Comparison of ENCODE assay signal across 13 mouse cellular contexts in the genomic region with DNA sequence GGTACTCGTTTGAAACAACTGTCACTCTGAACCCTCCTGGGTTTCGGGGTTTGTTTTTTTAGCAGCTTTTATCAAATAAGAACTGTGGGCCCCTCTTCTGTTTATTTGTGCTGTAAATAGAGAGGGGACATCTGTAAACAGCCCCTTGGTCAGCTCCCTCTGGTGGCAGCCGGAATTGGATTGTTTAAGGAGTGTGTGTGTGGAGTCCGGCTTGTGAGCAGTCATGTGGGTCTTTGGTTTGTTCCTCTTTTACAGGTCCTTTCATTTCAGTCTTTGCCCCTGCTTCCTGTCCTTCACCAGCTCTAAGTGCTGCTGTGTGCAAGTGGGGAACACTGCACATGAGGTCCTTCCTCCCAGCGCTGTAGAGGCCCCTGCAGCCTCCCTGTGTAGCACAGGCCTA. TPM values are rescaled to one million over a fixed set of nuclear protein-coding genes. Genes with fewer than 3 reads are reported as not detected.
DNase-seq lines count a peak whose midpoint lies in the region; ATAC-seq lines count a peak whose summit lies in the region.
"Had no signal": no experiment of that assay in that cellular context is flagged by ENCODE, and none has a peak within 500 bp of the region (broad histone marks: within the 10 kb centered on the region; RNA-seq: fewer than 3 reads in every experiment).

No protein-coding gene starts in this region.

- 56% methylated on average over 5 of the region's 5 CpGs for WGBS in limb, embryonic 13.5 days
- WGBS in limb, embryonic 10.5 days: 57% methylated on average over 5 of the region's 5 CpGs
- 48% methylated on average over 5 of the region's 5 CpGs for WGBS in liver, embryonic 11.5 days

- H3K9ac ChIP-seq in limb, embryonic 13.5 days: no peak overlapping the region
- H3K9ac ChIP-seq in liver, embryonic 11.5 days (ENCODE audit: low read depth, low read length): no peak overlapping the region
- H3K9ac ChIP-seq: heart, embryonic 15.5 days had no signal

- no peaks in the 10 kb centered on the region for H3K4me1 ChIP-seq in limb, embryonic 13.5 days
- H3K4me1 ChIP-seq in limb, embryonic 10.5 days: 0 out of 2 replicates have a peak, but pooled peaks cover 3% of the 10 kb centered on the region
- peaks cover 3% of the 10 kb centered on the region for H3K4me1 ChIP-seq in liver, embryonic 11.5 days (replicated peaks; ENCODE audit: control insufficient read depth, insufficient read depth, low read length)

- intact Hi-C loops in gastrocnemius, postnatal 14 days (cut with DNase I; ENCODE audit: low total_unique reads): loop anchor here (10.0 kb wide), 1 partner anchor 125 kb away; a partner anchor contains a TSS

- no peak for ATAC-seq in limb, embryonic 13.5 days (ENCODE audit: low FRiP score, low read depth)
- ATAC-seq in liver, embryonic 11.5 days (replicated peaks; ENCODE audit: low FRiP score): no peak

- H3K4me3 ChIP-seq in limb, embryonic 13.5 days: no peak overlapping the region
- H3K4me3 ChIP-seq in limb, embryonic 10.5 days: no peak overlapping the region
- no peak overlapping the region for H3K4me3 ChIP-seq in liver, embryonic 11.5 days (ENCODE audit: low read depth, low read length)
- H3K4me3 ChIP-seq: heart, embryonic 15.5 days had no signal

- H3K27ac ChIP-seq in limb, embryonic 13.5 days: peak overlapping the region; percentile 33; the same call in 1 of the 2 replicates
- H3K27ac ChIP-seq in limb, embryonic 10.5 days: no peak overlapping the region
- H3K27ac ChIP-seq in liver, embryonic 11.5 days (ENCODE audit: low read depth, low read length): peak overlapping the region; percentile 40
- H3K27ac ChIP-seq: heart, embryonic 15.5 days had no signal

- DNase-seq in gastrocnemius, postnatal 14 days: peak; percentile 13
- DNase-seq in gastrocnemius, postnatal 10 days: no peak
- DNase-seq in limb, embryonic 10.5 days (ENCODE audit: low spot score): no peak
- no peak for DNase-seq in liver, embryonic 11.5 days (ENCODE audit: low spot score)
- DNase-seq in spleen, postnatal 4 days (ENCODE audit: low spot score in 2 of 2): peak; percentile 45 to 73
- DNase-seq in urinary bladder, postnatal 14 days (ENCODE audit: low spot score): no peak
- DNase-seq in thymus, postnatal 4 days: no peak
- DNase-seq: cerebellum, postnatal 14 days; kidney, postnatal 25 days; right cerebral cortex, adult 18-20 months had no signal

- H3K4me2 ChIP-seq in limb, embryonic 13.5 days (replicated peaks): no peak overlapping the region
- no peak overlapping the region for H3K4me2 ChIP-seq in liver, embryonic 11.5 days
- H3K4me2 ChIP-seq: heart, embryonic 15.5 days had no signal

- no peaks in the 10 kb centered on the region for H3K27me3 ChIP-seq in limb, embryonic 13.5 days
- no peaks in the 10 kb centered on the region for H3K27me3 ChIP-seq in limb, embryonic 10.5 days (ENCODE audit: low read depth, poor library complexity, severe bottlenecking)
- H3K27me3 ChIP-seq in liver, embryonic 11.5 days (replicated peaks; ENCODE audit: control insufficient read depth, insufficient read depth, low read length): no peaks in the 10 kb centered on the region
- H3K27me3 ChIP-seq: heart, embryonic 15.5 days had no signal

- no peaks in the 10 kb centered on the region for H3K9me3 ChIP-seq in limb, embryonic 13.5 days
- no peaks in the 10 kb centered on the region for H3K9me3 ChIP-seq in limb, embryonic 10.5 days (replicated peaks)
- H3K9me3 ChIP-seq in liver, embryonic 11.5 days (ENCODE audit: control insufficient read depth, low read length): no peaks in the 10 kb centered on the region
- H3K9me3 ChIP-seq: heart, embryonic 15.5 days had no signal

- peaks cover 60% of the 10 kb centered on the region for H3K36me3 ChIP-seq in limb, embryonic 13.5 days
- peaks cover 62% of the 10 kb centered on the region for H3K36me3 ChIP-seq in limb, embryonic 10.5 days
- peaks cover 9% of the 10 kb centered on the region for H3K36me3 ChIP-seq in liver, embryonic 11.5 days (ENCODE audit: control insufficient read depth, insufficient read depth, low read length)

RNA-seq across cellular contexts. Expression of a gene that starts 12.1 kb away (rescaled TPM):
- not detected for total RNA-seq in gastrocnemius, postnatal 14 days (2021)
- not detected for total RNA-seq in gastrocnemius, postnatal 10 days (2021)
- polyA plus RNA-seq in limb, embryonic 13.5 days (2015; fragmentation: Nextera tagmentation; extraction: Ambion mirVana): not detected in 2 replicates
- 0.26 TPM in 1 of 2 replicates, not detected in the other for polyA plus RNA-seq in limb, embryonic 10.5 days (2016; fragmentation: Nextera tagmentation; extraction: Ambion mirVana)
- 0.77 and 0.88 TPM in 2 replicates for polyA plus RNA-seq in liver, embryonic 11.5 days (2014; fragmentation: Nextera tagmentation; extraction: Ambion mirVana)
- total RNA-seq: megakaryocyte-erythroid progenitor cell, adult 5-6 weeks had no signal
- polyA plus RNA-seq: heart, embryonic 15.5 days had no signal

RNA-seq across cellular contexts. Expression of a gene that starts 19.7 kb away (rescaled TPM):
- not detected for total RNA-seq in gastrocnemius, postnatal 14 days (2021)
- not detected for total RNA-seq in gastrocnemius, postnatal 10 days (2021)
- polyA plus RNA-seq in limb, embryonic 13.5 days (2015; fragmentation: Nextera tagmentation; extraction: Ambion mirVana): 0.55 and 0.98 TPM in 2 replicates
- polyA plus RNA-seq in limb, embryonic 10.5 days (2016; fragmentation: Nextera tagmentation; extraction: Ambion mirVana): 0.68 TPM in 1 of 2 replicates, not detected in the other
- polyA plus RNA-seq in liver, embryonic 11.5 days (2014; fragmentation: Nextera tagmentation; extraction: Ambion mirVana): 1.1 TPM in 1 of 2 replicates, not detected in the other
- total RNA-seq: megakaryocyte-erythroid progenitor cell, adult 5-6 weeks had no signal
- polyA plus RNA-seq: heart, embryonic 15.5 days had no signal

RNA-seq across cellular contexts. Expression of a gene that starts 47.9 kb away (rescaled TPM):
- total RNA-seq in gastrocnemius, postnatal 14 days (2021): 10 to 100 TPM in 1 of 2 experiments, 1 to 10 TPM in 1; 6.7 to 10.7 TPM
- 1 to 10 TPM; 8.0 to 8.7 TPM for total RNA-seq in gastrocnemius, postnatal 10 days (2021)
- polyA plus RNA-seq in limb, embryonic 13.5 days (2015; fragmentation: Nextera tagmentation; extraction: Ambion mirVana): 29.7 and 29.9 TPM in 2 replicates
- 45.5 and 52.8 TPM in 2 replicates for polyA plus RNA-seq in limb, embryonic 10.5 days (2016; fragmentation: Nextera tagmentation; extraction: Ambion mirVana)
- 36.1 and 38.8 TPM in 2 replicates for polyA plus RNA-seq in liver, embryonic 11.5 days (2014; fragmentation: Nextera tagmentation; extraction: Ambion mirVana)

RNA-seq across cellular contexts. Expression of a gene that starts 48.9 kb away (rescaled TPM):
- total RNA-seq in gastrocnemius, postnatal 14 days (2021): 10 to 100 TPM; 28.0 to 28.3 TPM
- 10 to 100 TPM; 24.7 to 36.5 TPM for total RNA-seq in gastrocnemius, postnatal 10 days (2021)
- polyA plus RNA-seq in limb, embryonic 13.5 days (2015; fragmentation: Nextera tagmentation; extraction: Ambion mirVana): 48.5 and 50.1 TPM in 2 replicates
- 65.7 and 73.8 TPM in 2 replicates for polyA plus RNA-seq in limb, embryonic 10.5 days (2016; fragmentation: Nextera tagmentation; extraction: Ambion mirVana)
- 27.7 and 29.0 TPM in 2 replicates for polyA plus RNA-seq in liver, embryonic 11.5 days (2014; fragmentation: Nextera tagmentation; extraction: Ambion mirVana)

Comparison
In these comparisons a context has a peak if more than half of its experiments do, and no peak if none do; other contexts are left out.
1. DNase-seq: peak in gastrocnemius, postnatal 14 days (single experiment) and spleen, postnatal 4 days (2 of 2); none in gastrocnemius, postnatal 10 days (single experiment), limb, embryonic 10.5 days (single experiment), liver, embryonic 11.5 days (single experiment), urinary bladder, postnatal 14 days (single experiment) and thymus, postnatal 4 days (single experiment).